Mouse (Mus musculus) embryo, embryonic 10.5 days (tissue): ENCODE results near the gene Rnf13.
"Not testable (repeated sequence)": the region's sequence is repeated elsewhere in the genome, so short reads cannot be mapped to it uniquely, and the experiment has no call there.

Source experiments
- DNase-seq: peaks from one replicate; pipeline ENCODE4 v3.0.0-alpha.2; 2015; ENCODE audit warnings: low spot score

Gene Rnf13

GRCm38 (mm10) chr3:57735511-57736370 lies at the start of gene Rnf13:
Gene Rnf13, plus strand, starts transcription at chr3:57736062.
- DNase-seq, result peak; percentile 96

GRCm38 (mm10) chr3:57691772-57692171 lies 44.1 kb upstream of the Rnf13 start:
- DNase-seq, result no peak

GRCm38 (mm10) chr3:57692719-57693118 lies 43.1 kb upstream of the Rnf13 start, which contains the start of gene Ankub1:
Gene Ankub1, minus strand, starts transcription at chr3:57692799.
- no peak for DNase-seq

GRCm38 (mm10) chr3:57696249-57696648 lies 39.6 kb upstream of the Rnf13 start:
- DNase-seq, result no peak

GRCm38 (mm10) chr3:57696779-57697178 lies 39.1 kb upstream of the Rnf13 start:
- no peak for DNase-seq

GRCm38 (mm10) chr3:57714151-57714550 lies 21.7 kb upstream of the Rnf13 start:
- no peak for DNase-seq

- DNase-seq, result no peak
Observed at GRCm38 (mm10) chr3:57732206-57732915, 3.5 kb upstream of the Rnf13 start.

GRCm38 (mm10) chr3:57736419-57737095 lies 695 bp downstream of the Rnf13 start:
- peak; percentile 31 for DNase-seq

- DNase-seq, result no peak
Observed at GRCm38 (mm10) chr3:57739830-57740229, 4.0 kb downstream of the Rnf13 start.

- DNase-seq, result no peak
Observed at GRCm38 (mm10) chr3:57748576-57749267, 12.9 kb downstream of the Rnf13 start.

- DNase-seq, result no peak
Observed at GRCm38 (mm10) chr3:57776915-57777314, 41.1 kb downstream of the Rnf13 start.

GRCm38 (mm10) chr3:57788472-57788871 lies 52.6 kb downstream of the Rnf13 start:
- DNase-seq, result no peak

- no peak for DNase-seq
Observed at GRCm38 (mm10) chr3:57789005-57789962, 53.4 kb downstream of the Rnf13 start.

GRCm38 (mm10) chr3:57791104-57791503 lies 55.2 kb downstream of the Rnf13 start:
- DNase-seq, result no peak

GRCm38 (mm10) chr3:57795071-57795470 lies 59.2 kb downstream of the Rnf13 start:
- DNase-seq, result not testable (repeated sequence)

GRCm38 (mm10) chr3:57815447-57815846 lies 79.6 kb downstream of the Rnf13 start:
- peak; percentile 45 for DNase-seq

GRCm38 (mm10) chr3:57825866-57826265 lies 90.0 kb downstream of the Rnf13 start:
- no peak for DNase-seq

- DNase-seq, result no peak
Observed at GRCm38 (mm10) chr3:57833585-57833984, 97.7 kb downstream of the Rnf13 start.

GRCm38 (mm10) chr3:57836911-57837310 lies 101.0 kb downstream of the Rnf13 start:
- no peak for DNase-seq

- DNase-seq, result peak; percentile 57
Observed at GRCm38 (mm10) chr3:57843775-57844174, 107.9 kb downstream of the Rnf13 start.
